In genomic region chr7:145109471-145109870, GRCm38 (mm10) we compare ENCODE assay signal across 18 mouse cellular contexts.
"Had no signal": no experiment of that assay in that cellular context is flagged by ENCODE, and none has a peak within 500 bp of the region (broad histone marks: within the 10 kb centered on the region; RNA-seq: fewer than 3 reads in every experiment).

No protein-coding gene starts in this region.

- H3K36me3 ChIP-seq: liver, embryonic 13.5 days; midbrain, embryonic 15.5 days; neural tube, embryonic 12.5 days; neural tube, embryonic 15.5 days had no signal

- H3K9ac ChIP-seq: liver, embryonic 13.5 days; midbrain, embryonic 15.5 days; neural tube, embryonic 12.5 days; neural tube, embryonic 15.5 days had no signal

- H3K4me1 ChIP-seq: midbrain, embryonic 15.5 days had no signal

- H3K27ac ChIP-seq: layer of hippocampus, adult 2 months; liver, embryonic 13.5 days; midbrain, embryonic 15.5 days; neural tube, embryonic 12.5 days; neural tube, embryonic 15.5 days; stomach, postnatal 0 days had no signal

- H3K9me3 ChIP-seq: liver, embryonic 13.5 days; midbrain, embryonic 15.5 days; neural tube, embryonic 12.5 days; neural tube, embryonic 15.5 days had no signal

- DNase-seq: kidney, adult 18-20 months; kidney, postnatal 25 days; layer of hippocampus, adult 9-11 months; liver, embryonic 13.5 days; lung, adult 2 months; lung, postnatal 14 days; lung, postnatal 4 days; right cerebral cortex, adult 18-20 months; right cerebral cortex, postnatal 14 days; right cerebral cortex, postnatal 4 days; thymus, adult 2 months; thymus, postnatal 14 days had no signal

- ATAC-seq: midbrain, embryonic 15.5 days had no signal

- H3K27me3 ChIP-seq: liver, embryonic 13.5 days; midbrain, embryonic 15.5 days; neural tube, embryonic 15.5 days had no signal

- H3K4me2 ChIP-seq: liver, embryonic 13.5 days; midbrain, embryonic 11.5 days; midbrain, embryonic 15.5 days; neural tube, embryonic 12.5 days; neural tube, embryonic 15.5 days had no signal

- H3K4me3 ChIP-seq: layer of hippocampus, adult 2 months; liver, embryonic 13.5 days; midbrain, embryonic 15.5 days; neural tube, embryonic 12.5 days; neural tube, embryonic 15.5 days had no signal
